Mouse (Mus musculus): ENCODE data around the gene Eps8.

GRCm38 (mm10) chr6:137587866-137588265, 66.8 kb downstream of the Eps8 start:
- no peak for TF ChIP-seq POLR2A (IDR thresholded peaks at IDR 0.05; ENCODE audit: low read depth, low read length)
- no peak for TF ChIP-seq CTCF (IDR thresholded peaks at IDR 0.05; ENCODE audit: extremely low read depth, insufficient read length, insufficient replicate concordance, low read depth, low read length)
